Mouse (Mus musculus) T-cell, adult 2 months (primary cell): ENCODE measurements at regions not wholly inside any gene's neighbourhood (a gene's known extent, or its start where the extent isn't known, plus 50 kb on each side); places are given as distances from the start of the nearest gene placed in this dataset.

Experiments used
- DNase-seq: peaks from one replicate; pipeline ENCODE4 v3.0.0; 2022; ENCODE audit warnings: low spot score

GRCm38 (mm10) chr6:148599473-148599872, 155.3 kb upstream of the Tmtc1 start:
- no peak for DNase-seq

GRCm38 (mm10) chr6:148598746-148599337, 154.7 kb upstream of the Tmtc1 start:
- no peak for DNase-seq

- DNase-seq: no peak
Measured at GRCm38 (mm10) chr6:148595009-148595770, 151.0 kb upstream of the Tmtc1 start.

GRCm38 (mm10) chr6:148588971-148589370, 144.8 kb upstream of the Tmtc1 start:
- DNase-seq: no peak

- DNase-seq: no peak
Measured at GRCm38 (mm10) chr6:148586439-148587321, 142.5 kb upstream of the Tmtc1 start.

- no peak for DNase-seq
Measured at GRCm38 (mm10) chr6:148584126-148584525, 139.9 kb upstream of the Tmtc1 start.

- DNase-seq: no peak
Measured at GRCm38 (mm10) chr6:148578281-148578680, 134.1 kb upstream of the Tmtc1 start.

- no peak for DNase-seq
Measured at GRCm38 (mm10) chr6:148577663-148578062, 133.5 kb upstream of the Tmtc1 start.

GRCm38 (mm10) chr6:148574742-148575453, 130.7 kb upstream of the Tmtc1 start:
- DNase-seq: no peak

GRCm38 (mm10) chr6:148572201-148572600, 128.0 kb upstream of the Tmtc1 start:
- DNase-seq: no peak

GRCm38 (mm10) chr6:148571651-148572050, 127.5 kb upstream of the Tmtc1 start:
- no peak for DNase-seq

- DNase-seq: no peak
Measured at GRCm38 (mm10) chr6:148564146-148564545, 120.0 kb upstream of the Tmtc1 start.

- no peak for DNase-seq
Measured at GRCm38 (mm10) chr6:148562206-148562708, 118.1 kb upstream of the Tmtc1 start.

- no peak for DNase-seq
Measured at GRCm38 (mm10) chr6:148556484-148556871, 112.3 kb upstream of the Tmtc1 start.

- DNase-seq: no peak
Measured at GRCm38 (mm10) chr6:148555651-148556483, 111.7 kb upstream of the Tmtc1 start.

GRCm38 (mm10) chr6:148554463-148554862, 110.3 kb upstream of the Tmtc1 start:
- no peak for DNase-seq

GRCm38 (mm10) chr6:148553616-148554015, 109.4 kb upstream of the Tmtc1 start:
- DNase-seq: no peak

- no peak for DNase-seq
Measured at GRCm38 (mm10) chr6:148551097-148551496, 106.9 kb upstream of the Tmtc1 start.

- no peak for DNase-seq
Measured at GRCm38 (mm10) chr6:148548138-148548778, 104.1 kb upstream of the Tmtc1 start.

- DNase-seq: no peak
Measured at GRCm38 (mm10) chr6:148543047-148543446, 98.9 kb upstream of the Tmtc1 start.
